Mouse (Mus musculus) cerebellum, adult 2 months (tissue): ENCODE measurements around the gene Akap2.

Source experiments
- CTCF ChIP-seq: fragments of 200-500 bp; IDR thresholded peaks from 2 replicates; pipeline ENCODE4 v1.5.1; 2011; ENCODE audit warnings: low read depth, mild to moderate bottlenecking, control low read depth, low read length, moderate library complexity, borderline replicate concordance; ENCODE audit not compliant: insufficient read depth
- POLR2A ChIP-seq: fragments of 200-500 bp; IDR thresholded peaks from 2 replicates; pipeline ENCODE4 v1.6.1; 2011; ENCODE audit warnings: low read length, control low read depth, borderline replicate concordance; ENCODE audit not compliant: insufficient read depth

DNA sequence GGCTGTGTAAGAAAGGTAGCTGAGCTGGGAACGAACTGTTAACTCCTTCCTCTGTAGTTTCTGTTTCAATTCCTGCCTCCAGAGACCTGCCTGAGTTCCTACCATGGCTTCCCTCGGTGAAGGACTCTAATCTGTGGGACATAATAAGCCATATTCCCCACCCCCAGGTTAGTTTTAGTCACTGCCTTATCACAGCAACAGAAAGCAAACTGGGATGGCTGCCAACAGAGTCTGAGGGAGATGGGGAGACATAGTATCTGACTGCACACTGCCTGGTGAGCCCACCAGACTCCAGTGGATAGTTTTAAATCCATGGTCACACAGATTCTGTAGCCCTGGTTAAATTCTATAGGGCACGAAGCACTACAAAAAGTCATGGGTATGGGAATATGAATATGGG is 16.0 kb downstream of the Akap2 start:
- TF ChIP-seq CTCF (no peak), POLR2A (no peak)
